Mouse (Mus musculus): Measurements from ENCODE around the gene Pcsk6. TPM values are rescaled to one million over a fixed set of nuclear protein-coding genes. Genes with fewer than 3 reads are reported as not detected.

The Pcsk6 gene
- total and polyA plus RNA-seq, 2 experiments from 2014 or later = 2.1 to 13.0 TPM

- no peaks in the 10 kb centered on the region for H3K36me3 ChIP-seq (ENCODE audit: insufficient read depth, low read length)
- H3K9me3 ChIP-seq (ENCODE audit: low read length) = no peaks in the 10 kb centered on the region
- no peak for TF ChIP-seq CTCF (IDR thresholded peaks at IDR 0.05; ENCODE audit: low read depth)
- DNase-seq (ENCODE audit: low spot score) (no peak), ATAC-seq (no peak)
- H3K27ac ChIP-seq = no peak overlapping the region
- H3K27me3 ChIP-seq (ENCODE audit: insufficient read depth, low read length) = no peaks in the 10 kb centered on the region
- no peak overlapping the region for H3K4me2 ChIP-seq (ENCODE audit: low read depth, low read length)
- H3K9ac ChIP-seq (replicated peaks; ENCODE audit: low read length) = no peak overlapping the region
- WGBS = 82% methylated on average over 10 of the region's 10 CpGs
- H3K4me3 ChIP-seq (ENCODE audit: low read length) = no peak overlapping the region
- no peaks in the 10 kb centered on the region for H3K4me1 ChIP-seq (ENCODE audit: insufficient read depth, low read length)
Observed at GRCm38 (mm10) chr7:65971301-65971700, 109.8 kb downstream of the Pcsk6 start.

- no peaks in the 10 kb centered on the region for H3K4me1 ChIP-seq (ENCODE audit: insufficient read depth, low read length)
- TF ChIP-seq CTCF (IDR thresholded peaks at IDR 0.05; ENCODE audit: low read depth) = no peak
- no peak overlapping the region for H3K4me2 ChIP-seq (ENCODE audit: low read depth, low read length)
- H3K9ac ChIP-seq (replicated peaks; ENCODE audit: low read length) = no peak overlapping the region
- no peaks in the 10 kb centered on the region for H3K36me3 ChIP-seq (ENCODE audit: insufficient read depth, low read length)
- H3K27me3 ChIP-seq (ENCODE audit: insufficient read depth, low read length) = no peaks in the 10 kb centered on the region
- no peak for DNase-seq (ENCODE audit: low spot score)
- no peak overlapping the region for H3K27ac ChIP-seq
- WGBS = 73% methylated on average over 5 of the region's 5 CpGs
- no peak overlapping the region for H3K4me3 ChIP-seq (ENCODE audit: low read length)
- no peak for ATAC-seq
- no peaks in the 10 kb centered on the region for H3K9me3 ChIP-seq (ENCODE audit: low read length)
Observed at GRCm38 (mm10) chr7:65977286-65977685, 115.8 kb downstream of the Pcsk6 start.

GRCm38 (mm10) chr7:65977977-65978376 lies 116.4 kb downstream of the Pcsk6 start:
- Histone ChIP-seq H3K4me1 (ENCODE audit: insufficient read depth, low read length) (no peaks in the 10 kb centered on the region), H3K4me2 (ENCODE audit: low read depth, low read length) (no peak overlapping the region), H3K9me3 (ENCODE audit: low read length) (no peaks in the 10 kb centered on the region), H3K36me3 (ENCODE audit: insufficient read depth, low read length) (no peaks in the 10 kb centered on the region), H3K27me3 (ENCODE audit: insufficient read depth, low read length) (no peaks in the 10 kb centered on the region), H3K27ac (no peak overlapping the region), H3K9ac (replicated peaks; ENCODE audit: low read length) (no peak overlapping the region), H3K4me3 (ENCODE audit: low read length) (no peak overlapping the region)
- ATAC-seq = no peak
- no peak for TF ChIP-seq CTCF (IDR thresholded peaks at IDR 0.05; ENCODE audit: low read depth)
- DNase-seq (ENCODE audit: low spot score) = no peak
- WGBS = 85% methylated on average over 11 of the region's 11 CpGs

GRCm38 (mm10) chr7:65978996-65979823 lies 117.7 kb downstream of the Pcsk6 start:
- no peak for ATAC-seq
- Histone ChIP-seq H3K27ac (no peak overlapping the region), H3K4me1 (ENCODE audit: insufficient read depth, low read length) (no peaks in the 10 kb centered on the region), H3K4me2 (ENCODE audit: low read depth, low read length) (no peak overlapping the region), H3K4me3 (ENCODE audit: low read length) (no peak overlapping the region), H3K36me3 (ENCODE audit: insufficient read depth, low read length) (no peaks in the 10 kb centered on the region), H3K27me3 (ENCODE audit: insufficient read depth, low read length) (no peaks in the 10 kb centered on the region), H3K9me3 (ENCODE audit: low read length) (no peaks in the 10 kb centered on the region), H3K9ac (replicated peaks; ENCODE audit: low read length) (no peak overlapping the region)
- DNase-seq (ENCODE audit: low spot score) = no peak
- no peak for TF ChIP-seq CTCF (IDR thresholded peaks at IDR 0.05; ENCODE audit: low read depth)
- 75% methylated on average over 11 of the region's 11 CpGs for WGBS

GRCm38 (mm10) chr7:65980000-65980399 lies 118.5 kb downstream of the Pcsk6 start:
- no peak overlapping the region for H3K9ac ChIP-seq (replicated peaks; ENCODE audit: low read length)
- no peak for DNase-seq (ENCODE audit: low spot score)
- H3K4me1 ChIP-seq (ENCODE audit: insufficient read depth, low read length) = no peaks in the 10 kb centered on the region
- WGBS = 95% methylated on average over 9 of the region's 9 CpGs
- TF ChIP-seq CTCF (IDR thresholded peaks at IDR 0.05; ENCODE audit: low read depth) = no peak
- no peaks in the 10 kb centered on the region for H3K36me3 ChIP-seq (ENCODE audit: insufficient read depth, low read length)
- H3K4me2 ChIP-seq (ENCODE audit: low read depth, low read length) = no peak overlapping the region
- H3K27ac ChIP-seq = no peak overlapping the region
- ATAC-seq = no peak
- H3K27me3 ChIP-seq (ENCODE audit: insufficient read depth, low read length) = no peaks in the 10 kb centered on the region
- H3K9me3 ChIP-seq (ENCODE audit: low read length) = no peaks in the 10 kb centered on the region
- H3K4me3 ChIP-seq (ENCODE audit: low read length) = no peak overlapping the region

GRCm38 (mm10) chr7:65982057-65982456 lies 120.5 kb downstream of the Pcsk6 start:
- Histone ChIP-seq H3K4me1 (ENCODE audit: insufficient read depth, low read length) (no peaks in the 10 kb centered on the region), H3K4me3 (ENCODE audit: low read length) (no peak overlapping the region), H3K9ac (replicated peaks; ENCODE audit: low read length) (no peak overlapping the region), H3K27ac (no peak overlapping the region), H3K36me3 (ENCODE audit: insufficient read depth, low read length) (no peaks in the 10 kb centered on the region), H3K4me2 (ENCODE audit: low read depth, low read length) (no peak overlapping the region), H3K27me3 (ENCODE audit: insufficient read depth, low read length) (no peaks in the 10 kb centered on the region), H3K9me3 (ENCODE audit: low read length) (no peaks in the 10 kb centered on the region)
- 54% methylated on average over 3 of the region's 3 CpGs for WGBS
- no peak for TF ChIP-seq CTCF (IDR thresholded peaks at IDR 0.05; ENCODE audit: low read depth)
- DNase-seq (ENCODE audit: low spot score) (no peak), ATAC-seq (no peak)

GRCm38 (mm10) chr7:65988249-65988648 lies 126.7 kb downstream of the Pcsk6 start:
- no peak overlapping the region for H3K4me2 ChIP-seq (ENCODE audit: low read depth, low read length)
- no peaks in the 10 kb centered on the region for H3K27me3 ChIP-seq (ENCODE audit: insufficient read depth, low read length)
- H3K9me3 ChIP-seq (ENCODE audit: low read length) = no peaks in the 10 kb centered on the region
- ATAC-seq = no peak
- no peaks in the 10 kb centered on the region for H3K4me1 ChIP-seq (ENCODE audit: insufficient read depth, low read length)
- no peak for TF ChIP-seq CTCF (IDR thresholded peaks at IDR 0.05; ENCODE audit: low read depth)
- H3K4me3 ChIP-seq (ENCODE audit: low read length) = no peak overlapping the region
- DNase-seq (ENCODE audit: low spot score) = no peak
- no peaks in the 10 kb centered on the region for H3K36me3 ChIP-seq (ENCODE audit: insufficient read depth, low read length)
- no peak overlapping the region for H3K27ac ChIP-seq
- no peak overlapping the region for H3K9ac ChIP-seq (replicated peaks; ENCODE audit: low read length)
- WGBS = 82% methylated on average over 4 of the region's 4 CpGs

Data from hindbrain, postnatal 0 days (tissue).